Mouse (Mus musculus) left cerebral cortex, postnatal 10 days (tissue): ENCODE data around the gene Gm26992. TPM values are rescaled to one million over a fixed set of nuclear protein-coding genes. Genes with fewer than 3 reads are reported as not detected.
"Not testable (repeated sequence)": the region's sequence is repeated elsewhere in the genome, so short reads cannot be mapped to it uniquely, and the experiment has no call there.

Experiments used
- DNase-seq, 2 experiments: peaks; one replicate each; pipeline ENCODE4 v3.0.0; 2021 to 2022; ENCODE audit warnings: low spot score in 2 of 2, mixed read lengths in 1 of 2; ENCODE audit errors: extremely low spot score in 1 of 2
- intact Hi-C: fragments of 180-260 bp; cut with DNase I; formaldehyde crosslinking; loops from one replicate; pipeline ENCODE4 v1.15.1; 2025
- total RNA-seq, 2 experiments: library from RNA; stranded (reverse); gene quantifications; 2 replicates each; pipeline ENCODE4 v1.2.3; 2021

Gene Gm26992
- not detected for total RNA-seq

DNA sequence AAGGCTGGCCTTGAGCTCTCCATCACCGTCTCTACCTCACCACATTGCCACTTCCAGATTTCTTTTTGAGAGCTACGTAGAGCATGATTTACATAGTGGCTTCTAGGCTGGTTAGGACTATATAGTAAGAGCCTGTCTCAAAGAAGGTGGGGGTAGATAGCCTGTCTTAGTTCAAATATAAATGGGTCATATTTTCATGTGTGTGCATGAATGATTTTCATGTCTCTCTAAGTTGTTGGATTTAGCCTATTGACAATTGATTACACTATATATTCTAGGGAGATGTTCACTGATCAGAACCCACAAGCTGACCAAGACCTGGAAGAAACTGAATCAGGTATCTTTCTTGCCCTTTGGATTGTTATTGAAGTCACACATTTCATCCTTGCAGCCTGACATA is at the start of gene Gm26992:
Gene Gm26992 (plus strand): TSS at position 301 of the 400 bp plus-strand sequence.
- DNase-seq = no peak
- intact Hi-C loops = no loop called here

DNA sequence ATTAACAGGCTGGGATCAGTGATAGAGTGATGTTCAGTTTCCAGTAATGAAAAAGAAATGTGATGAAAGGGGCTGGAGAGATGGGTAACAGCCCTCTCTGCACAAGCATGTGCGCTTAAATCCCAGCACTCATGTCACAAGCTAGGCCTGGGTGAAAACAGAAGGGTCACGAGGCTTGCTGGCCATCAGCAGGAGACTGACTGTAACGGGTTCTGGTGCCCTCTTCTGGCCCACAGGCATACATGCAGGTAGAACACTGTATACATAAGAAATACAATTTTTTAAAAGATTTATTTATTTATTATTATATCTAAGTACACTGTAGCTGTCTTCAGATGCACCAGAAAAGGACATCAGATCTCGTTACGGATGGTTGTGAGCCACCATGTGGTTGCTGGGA is 47.6 kb upstream of the Gm26992 start:
- intact Hi-C loops = loop anchor here (5.0 kb wide), 1 partner anchor 112 kb away; no protein-coding TSS in a partner anchor
- DNase-seq = peak in 1 of 2 experiments; percentile 22

DNA sequence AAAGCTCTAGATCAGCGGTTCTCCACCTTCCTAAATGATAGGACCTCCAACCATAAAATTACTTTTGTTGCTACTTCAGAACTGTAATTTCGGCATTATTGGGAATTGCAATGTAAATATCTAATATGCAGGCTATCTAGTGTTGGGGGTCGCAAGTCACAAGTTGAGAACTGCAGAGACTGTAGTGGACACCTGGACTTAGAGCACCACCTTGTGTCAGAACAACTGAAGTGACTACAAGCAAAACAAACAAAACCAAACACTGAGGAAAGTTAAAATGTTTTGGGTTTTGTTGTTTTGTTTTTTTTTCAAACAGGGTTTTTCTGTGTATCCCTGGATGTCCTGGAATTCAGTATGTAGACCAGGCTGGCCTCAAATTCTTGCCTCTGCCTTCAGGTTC is 37.3 kb upstream of the Gm26992 start:
- no peak for DNase-seq
- intact Hi-C loops = no loop called here

DNA sequence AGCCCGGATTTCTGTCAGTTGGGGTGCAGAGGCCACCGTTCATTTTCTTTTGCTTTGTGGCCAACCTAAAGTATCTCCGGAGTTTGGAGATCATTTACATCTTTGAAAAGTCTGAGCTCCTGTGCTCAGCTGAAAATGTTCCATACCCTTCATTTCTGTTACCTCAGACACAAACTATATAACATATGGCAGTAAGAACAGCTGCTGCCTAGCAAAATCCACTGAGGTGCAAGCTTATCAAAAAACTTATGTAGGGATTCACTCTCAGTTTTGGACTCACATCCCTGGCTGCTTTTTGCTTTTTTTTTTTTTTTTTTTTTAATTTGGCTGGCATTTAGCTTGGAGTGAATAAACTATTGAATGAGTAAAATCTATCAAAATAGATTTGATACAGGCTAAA is 33.7 kb upstream of the Gm26992 start:
- intact Hi-C loops = no loop called here
- DNase-seq = no peak

DNA sequence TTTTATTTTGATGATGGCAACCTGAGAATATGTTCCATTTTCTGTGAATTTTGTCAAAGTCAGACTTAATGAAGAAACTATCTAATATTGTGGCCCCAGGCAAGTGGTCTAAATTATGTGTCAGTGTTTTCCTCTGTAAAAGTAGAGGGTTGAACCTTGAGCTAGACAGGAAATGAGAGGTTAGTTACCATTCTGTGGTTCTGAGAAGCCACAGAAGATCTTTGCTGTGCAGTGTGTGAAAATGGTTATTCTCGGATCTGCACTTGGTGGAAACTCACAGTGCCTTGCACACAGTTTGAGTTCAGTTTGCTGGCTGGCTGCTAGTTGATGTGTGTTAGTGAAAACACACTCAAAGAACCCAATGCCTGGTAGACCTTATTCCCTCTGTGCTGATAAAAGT is 28.0 kb upstream of the Gm26992 start:
- intact Hi-C loops = no loop called here
- DNase-seq = no peak

DNA sequence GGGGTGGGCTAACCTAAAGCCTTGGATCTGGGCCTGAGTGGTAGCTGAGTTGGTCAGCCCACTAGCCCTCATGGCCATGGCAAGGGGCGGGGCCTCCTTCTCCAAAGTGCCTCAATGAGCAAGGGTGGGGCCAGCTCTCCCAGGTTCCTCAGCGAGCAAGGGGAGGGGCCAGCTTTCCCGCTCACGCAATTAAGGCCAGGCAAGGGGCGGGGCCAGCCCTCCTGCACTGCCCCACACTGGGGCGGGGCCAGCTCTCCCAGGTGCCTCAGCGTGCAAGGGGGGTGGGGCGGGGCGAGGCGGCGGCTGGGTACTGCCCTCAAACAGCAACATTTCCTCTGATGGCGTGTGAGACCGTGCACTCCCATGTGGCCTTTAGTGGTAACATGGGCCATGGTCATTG is 16.8 kb upstream of the Gm26992 start:
- intact Hi-C loops = no loop called here
- peak in 1 of 2 experiments; percentile 20 for DNase-seq

DNA sequence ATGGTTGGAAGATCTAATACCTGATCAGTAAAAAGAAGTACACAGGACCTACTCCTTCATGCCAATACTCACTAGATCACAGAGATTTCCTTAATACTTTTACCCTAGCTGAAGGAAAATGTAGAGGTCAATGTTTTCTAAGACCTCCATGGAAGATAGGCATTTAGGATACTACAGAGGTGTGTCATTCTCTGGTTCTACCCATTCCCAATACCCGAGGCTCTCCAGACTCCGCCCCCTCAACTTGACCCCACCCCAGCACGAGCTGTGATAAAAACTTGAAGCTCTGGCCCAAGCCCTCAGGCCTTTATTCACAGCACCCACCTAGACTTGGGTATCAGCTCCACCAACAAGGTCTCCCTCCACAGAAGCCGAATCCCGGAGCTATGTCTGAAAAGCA is 7.6 kb upstream of the Gm26992 start, which contains the start of gene Tsx:
Gene Tsx (plus strand): TSS at position 301 of the 400 bp plus-strand sequence.
- no peak for DNase-seq
- intact Hi-C loops = no loop called here

DNA sequence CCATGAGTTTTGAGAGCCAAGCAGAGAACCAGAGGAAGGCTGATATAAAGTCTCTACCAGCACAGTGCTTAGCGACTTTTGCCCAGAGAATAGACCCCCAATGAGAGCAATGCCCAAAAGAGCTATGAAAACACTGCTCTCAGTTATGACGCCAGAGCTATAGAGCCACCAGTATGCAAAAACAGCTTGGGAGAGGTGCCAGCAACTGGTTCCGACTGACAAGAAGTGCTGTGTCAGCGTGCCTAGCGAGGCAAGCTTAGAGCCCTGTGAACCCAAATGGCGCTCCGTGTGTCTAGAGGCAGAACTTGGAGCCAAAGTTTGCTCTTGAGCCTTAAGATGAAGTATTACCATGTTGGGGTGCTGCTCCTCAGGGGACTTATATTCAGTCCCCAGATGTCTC is 5.9 kb downstream of the Gm26992 start:
- DNase-seq = no peak
- intact Hi-C loops = no loop called here

DNA sequence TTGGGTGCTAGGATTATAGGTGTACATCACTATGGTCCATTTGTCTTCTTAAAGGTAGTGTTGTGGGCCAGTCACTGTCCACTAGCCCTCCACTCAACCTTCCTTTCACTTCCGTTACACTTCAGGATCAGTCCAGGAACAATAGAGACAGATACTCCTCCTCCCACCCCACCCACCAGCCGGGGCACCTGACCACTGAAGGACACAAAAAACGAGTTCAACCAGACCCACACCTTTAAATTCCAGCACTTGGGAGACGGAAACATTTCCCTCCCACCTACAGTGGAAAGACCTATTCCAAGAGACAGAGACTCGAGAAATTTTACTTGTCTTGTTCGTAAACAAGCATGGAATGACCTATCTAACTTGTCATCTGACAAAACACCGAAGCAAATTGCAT is 10.5 kb downstream of the Gm26992 start:
- intact Hi-C loops = no loop called here

DNA sequence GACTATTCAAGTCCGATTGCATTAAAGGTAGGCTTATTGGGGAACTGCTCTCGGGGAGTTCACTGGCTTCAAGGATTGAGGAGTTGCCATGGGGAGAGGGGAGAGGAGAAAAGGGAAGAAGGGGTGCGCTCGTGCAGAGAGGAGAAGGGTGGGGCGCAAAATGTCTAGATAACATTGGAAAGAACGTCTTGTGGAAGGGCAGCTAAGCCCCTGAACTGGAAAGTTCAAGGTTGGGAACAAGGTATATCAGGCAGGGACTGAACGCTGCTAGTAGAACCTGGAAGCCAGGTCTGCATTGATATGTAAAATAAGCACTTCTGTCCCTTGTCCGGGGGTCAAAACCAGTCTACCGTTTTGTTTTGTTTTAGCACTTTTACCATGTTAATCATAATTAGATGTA is 16.2 kb downstream of the Gm26992 start:
- intact Hi-C loops = loop anchor here (5.0 kb wide), 1 partner anchor 181 kb away; no protein-coding TSS in a partner anchor
- no peak for DNase-seq

More for the DNA sequence above, 10.5 kb downstream of the Gm26992 start:
- no peak for DNase-seq

DNA sequence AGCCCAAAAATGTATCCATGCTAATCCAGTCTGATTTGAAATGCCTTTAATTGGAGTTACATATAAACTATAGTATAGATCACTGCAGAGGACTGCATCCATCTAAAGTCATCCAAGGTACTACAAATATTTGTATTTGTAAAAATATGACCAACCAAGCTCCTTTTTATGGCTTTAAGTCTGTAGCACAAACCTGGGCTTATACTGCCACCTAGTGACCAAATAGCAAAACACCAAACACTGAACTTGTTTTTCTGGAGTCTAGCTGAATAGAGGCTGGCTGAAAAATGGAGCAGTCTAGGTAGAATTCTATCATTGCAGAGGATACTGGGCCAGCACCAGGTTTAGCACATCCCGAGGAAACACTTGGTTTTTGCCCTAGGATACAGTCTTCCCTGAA is 19.0 kb downstream of the Gm26992 start:
- peak in 1 of 2 experiments; percentile 52 for DNase-seq
- intact Hi-C loops = loop anchor here (5.0 to 10.0 kb wide), 2 partner anchors 249 to 486 kb away; no protein-coding TSS in a partner anchor

DNA sequence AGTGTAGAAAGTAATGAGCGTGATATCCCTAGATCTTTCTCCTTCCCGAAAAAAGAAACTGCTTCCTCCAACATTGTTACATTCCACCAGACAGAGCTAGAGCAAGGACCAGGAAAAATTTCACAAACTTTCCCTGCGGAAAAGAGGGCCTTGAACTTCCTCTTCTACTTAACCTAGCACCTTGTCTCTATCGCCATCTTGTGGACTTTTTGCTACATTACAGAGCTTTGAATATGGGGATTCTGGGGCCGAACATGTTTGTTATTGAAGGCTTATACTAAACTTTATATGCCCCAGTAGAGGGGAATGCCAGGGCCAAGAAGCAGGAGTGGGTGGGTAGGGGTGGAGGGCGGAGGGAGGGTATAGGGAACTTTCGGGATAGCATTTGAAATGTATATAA is 21.9 kb downstream of the Gm26992 start:
- peak in 1 of 2 experiments; percentile 19 for DNase-seq
- intact Hi-C loops = loop anchor here (5.0 to 10.0 kb wide), 2 partner anchors 251 to 489 kb away; no protein-coding TSS in a partner anchor

DNA sequence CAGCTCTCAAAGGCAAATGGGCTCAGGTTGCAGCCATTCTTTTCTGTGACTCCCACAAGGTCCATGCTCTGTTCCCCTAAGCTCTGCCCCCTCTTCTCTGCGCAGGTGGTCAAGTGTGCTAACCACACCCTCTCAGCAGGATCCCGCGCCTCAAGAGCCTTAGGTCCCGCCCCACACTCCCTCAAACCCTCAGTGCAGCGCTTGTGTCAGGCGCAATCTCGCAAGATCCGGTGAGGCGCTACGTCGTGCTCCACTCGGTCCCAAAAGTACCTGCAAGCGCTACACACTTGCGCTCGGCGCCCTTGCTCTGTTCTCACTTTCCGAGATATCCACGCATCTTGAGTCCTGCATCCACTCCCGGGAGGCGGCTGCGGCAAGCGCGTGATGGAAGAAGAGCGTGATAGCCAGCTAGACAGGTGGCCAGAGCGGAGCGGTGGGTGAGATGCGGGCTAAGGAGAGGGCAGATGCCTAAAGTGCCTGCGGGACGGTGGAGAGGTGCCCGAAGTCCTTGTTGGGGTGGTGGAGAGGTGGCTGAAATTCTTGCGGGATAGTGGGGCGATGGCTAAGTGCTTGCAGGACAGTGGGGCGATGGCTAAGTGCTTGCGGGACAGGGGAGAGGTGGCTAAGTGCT is 25.8 kb downstream of the Gm26992 start:
- intact Hi-C loops = loop anchor here (10.0 kb wide), 1 partner anchor 493 kb away; no protein-coding TSS in a partner anchor

DNA sequence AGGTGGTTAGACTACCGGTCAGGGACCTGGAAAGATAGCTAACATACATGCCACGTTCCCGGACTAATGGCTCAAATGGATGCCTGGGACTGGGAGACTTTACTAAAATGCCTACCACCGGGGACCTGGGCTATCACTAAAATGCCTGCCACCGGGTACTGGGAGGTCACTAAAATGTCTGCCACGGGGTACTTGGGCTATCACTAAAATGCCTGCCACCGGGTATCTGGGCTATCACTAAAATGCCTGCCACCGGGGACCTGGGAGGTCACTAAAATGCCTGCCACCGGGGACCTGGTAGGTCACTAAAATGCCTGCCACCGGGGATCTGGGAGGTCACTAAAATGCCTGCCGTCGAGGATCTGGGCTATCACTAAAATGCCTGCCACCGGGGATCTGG is 26.6 kb downstream of the Gm26992 start:
- DNase-seq = not testable (repeated sequence)
- intact Hi-C loops = loop anchor here (10.0 kb wide), 1 partner anchor 494 kb away; no protein-coding TSS in a partner anchor

More for the DNA sequence above, 25.8 kb downstream of the Gm26992 start:
- DNase-seq = peak in 1 of 2 experiments; percentile 16

DNA sequence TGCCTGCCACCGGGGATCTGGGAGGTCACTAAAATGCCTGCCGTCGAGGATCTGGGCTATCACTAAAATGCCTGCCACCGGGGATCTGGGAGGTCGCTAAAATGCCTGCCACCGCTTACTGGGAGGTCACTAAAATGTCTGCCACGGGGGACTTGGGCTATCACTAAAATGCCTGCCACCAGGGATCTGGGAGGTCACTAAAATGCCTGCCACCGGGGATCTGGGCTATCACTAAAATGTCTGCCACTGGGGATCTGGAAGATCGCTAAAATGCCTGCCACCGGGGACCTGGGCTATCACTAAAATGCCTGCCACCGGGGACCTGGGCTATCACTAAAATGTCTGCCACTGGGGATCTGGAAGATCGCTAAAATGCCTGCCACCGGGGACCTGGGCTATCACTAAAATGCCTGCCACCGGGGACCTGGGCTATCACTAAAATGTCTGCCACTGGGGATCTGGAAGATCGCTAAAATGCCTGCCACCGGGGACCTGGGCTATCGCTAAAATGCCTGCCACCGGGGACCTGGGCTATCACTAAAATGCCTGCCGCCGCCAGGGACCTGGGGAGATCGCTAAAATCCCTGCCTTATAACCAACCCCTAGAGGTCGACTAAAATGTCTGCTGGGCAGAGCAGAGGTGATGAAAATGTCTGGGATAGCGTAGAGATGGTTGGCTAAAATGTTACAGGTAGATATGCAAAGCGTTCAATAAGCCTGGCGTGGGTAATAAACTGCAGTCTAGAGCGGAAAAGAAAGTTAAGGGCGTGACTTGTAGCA is 27.3 kb downstream of the Gm26992 start:
- intact Hi-C loops = loop anchor here (10.0 kb wide), 1 partner anchor 494 kb away; no protein-coding TSS in a partner anchor
- DNase-seq = not testable (repeated sequence)

DNA sequence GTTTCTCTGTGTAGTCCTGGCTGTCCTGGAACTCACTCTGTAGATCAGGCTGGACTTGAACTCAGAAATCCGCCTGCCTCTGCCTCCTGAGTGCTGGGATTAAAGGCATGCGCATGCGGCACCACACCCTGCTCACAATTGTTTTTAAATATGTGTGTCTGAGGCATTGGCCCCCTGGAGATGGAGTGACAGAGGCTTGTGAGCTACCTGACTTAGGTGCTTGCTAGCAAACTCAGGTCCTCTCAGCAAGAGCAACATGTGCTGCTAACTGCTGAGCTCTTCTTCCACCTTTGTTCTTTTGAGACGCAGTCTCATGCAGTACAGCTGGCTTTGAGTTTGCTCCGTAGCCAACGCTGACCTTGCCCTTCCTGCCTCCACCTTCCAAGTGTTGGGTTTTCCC is 31.0 kb downstream of the Gm26992 start:
- intact Hi-C loops = no loop called here
- DNase-seq = no peak

DNA sequence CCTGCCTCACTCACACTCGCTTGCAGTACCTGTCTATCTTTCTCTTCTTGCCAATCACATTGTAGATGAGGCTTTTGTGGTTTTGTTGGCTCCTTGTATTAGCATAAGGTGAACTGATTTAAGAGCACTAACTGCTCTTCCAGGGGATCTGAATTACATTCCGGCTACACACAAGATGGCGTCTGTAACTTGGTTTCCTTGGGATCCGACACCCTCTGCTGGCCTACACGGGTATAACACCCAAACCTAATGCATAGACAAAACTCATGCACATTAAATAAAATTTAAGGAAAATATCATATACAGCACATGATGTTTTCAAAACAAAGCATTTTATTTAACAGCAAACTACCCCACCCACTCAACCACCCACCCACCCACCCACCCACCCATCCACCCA is 38.2 kb downstream of the Gm26992 start:
- intact Hi-C loops = no loop called here
- no peak for DNase-seq

DNA sequence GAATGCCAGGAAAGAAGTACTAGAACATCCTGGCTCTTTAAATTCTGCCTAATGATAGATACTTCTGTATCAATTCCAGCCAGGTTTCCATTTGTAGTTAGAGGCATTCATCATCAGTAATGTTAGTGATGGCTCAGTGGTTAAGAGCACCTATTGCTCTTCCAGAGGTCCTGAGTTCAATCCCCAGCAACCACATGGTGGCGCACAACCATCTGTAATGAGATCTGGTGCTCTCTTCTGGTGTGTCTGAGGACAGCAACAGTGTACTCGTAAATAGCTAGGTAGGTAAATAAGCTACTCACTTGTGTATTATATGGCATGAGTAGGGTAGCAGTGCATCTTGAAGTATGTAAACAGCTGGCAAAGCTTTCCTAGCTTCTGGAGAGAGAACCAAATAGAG is 47.2 kb downstream of the Gm26992 start:
- intact Hi-C loops = no loop called here
- no peak for DNase-seq

DNA sequence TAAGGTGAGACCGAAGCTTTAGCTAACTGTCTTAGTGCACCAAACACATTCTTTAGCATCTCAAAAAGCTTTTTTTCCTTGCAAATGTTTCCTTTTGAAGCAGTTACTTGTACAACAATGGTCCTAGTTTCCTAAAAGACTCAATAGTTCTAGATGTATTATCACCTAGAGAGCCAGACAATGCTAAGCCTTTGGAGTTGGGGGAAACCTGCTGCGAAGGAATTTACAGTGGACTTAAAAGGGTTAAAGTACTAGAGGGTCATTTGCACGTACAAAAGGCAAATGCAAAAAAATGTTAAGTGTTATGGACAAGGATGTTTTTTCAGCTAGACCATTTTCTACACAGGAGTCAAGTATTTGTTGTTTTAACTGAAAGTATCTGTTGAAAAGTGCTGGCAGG is 50.5 kb downstream of the Gm26992 start:
- no peak for DNase-seq
- intact Hi-C loops = no loop called here

DNA sequence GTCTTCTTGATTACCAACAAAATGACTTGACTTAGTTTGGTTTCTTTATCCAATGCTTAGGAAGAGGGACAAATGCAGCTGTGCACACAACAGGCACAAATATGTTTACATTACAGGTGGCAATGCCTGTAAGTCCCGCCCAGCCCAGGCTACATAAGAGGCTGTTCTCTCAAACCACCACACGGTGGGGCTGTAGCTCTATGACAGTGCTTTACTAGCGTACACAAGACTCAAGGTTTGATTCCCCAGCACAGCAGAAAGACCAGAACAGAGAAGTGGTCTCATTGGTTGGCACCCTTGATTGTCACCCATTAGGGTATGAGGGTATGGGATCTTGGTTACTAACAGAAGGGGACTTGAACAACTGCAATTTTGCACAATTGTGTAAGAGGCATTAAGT is 55.7 kb downstream of the Gm26992 start:
- intact Hi-C loops = no loop called here
- DNase-seq = peak in 1 of 2 experiments; percentile 28
